Mouse (Mus musculus): ENCODE data around the gene Twist2. TPM values are rescaled to one million over a fixed set of nuclear protein-coding genes. Genes with fewer than 3 reads are reported as not detected.
A peak's percentile ranks its signal among the peaks of the same experiment; 100 is the strongest.

Twist2 gene
- polyA plus RNA-seq, 1 experiment from 2014 or later = not detected

DNA sequence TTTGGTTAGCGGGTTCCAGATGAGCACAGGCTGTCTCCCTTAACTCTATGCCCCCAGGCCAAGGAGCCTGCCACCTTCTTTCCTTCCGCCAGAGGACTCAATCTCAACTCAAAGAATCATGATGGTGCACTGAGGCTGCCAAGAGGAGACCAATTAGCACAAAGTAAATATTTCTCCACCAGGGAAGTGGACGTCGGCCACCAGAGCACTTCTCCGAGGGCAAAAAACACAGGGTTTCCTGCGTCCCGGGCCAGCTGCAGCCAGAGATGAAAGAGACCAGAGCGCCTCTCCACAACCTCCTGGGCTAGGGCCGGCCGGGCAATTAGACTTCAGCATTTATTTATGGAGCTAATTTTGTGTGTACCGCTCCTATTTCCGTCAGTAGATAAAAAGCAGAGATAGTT lies 31.0 kb upstream of the Twist2 start:
- H3K9ac ChIP-seq (ENCODE audit: low read depth, low read length) = no peak overlapping the region
- H3K4me3 ChIP-seq (ENCODE audit: low read depth, low read length) = no peak overlapping the region
- 14% methylated on average over 12 of the region's 12 CpGs for WGBS (ENCODE audit: insufficient replicate concordance)
- no peak overlapping the region for H3K4me2 ChIP-seq (ENCODE audit: low read depth, low read length)
- H3K27ac ChIP-seq (ENCODE audit: low read length) = no peak overlapping the region
- no peaks in the 10 kb centered on the region for H3K9me3 ChIP-seq (replicated peaks; ENCODE audit: control insufficient read depth, low read length)
- ATAC-seq (ENCODE audit: low read depth) = no peak
- 0 out of 2 replicates have a peak, but pooled peaks cover 3% of the 10 kb centered on the region for H3K27me3 ChIP-seq (ENCODE audit: control insufficient read depth, insufficient read depth, low read depth, low read length)
- no peaks in the 10 kb centered on the region for H3K36me3 ChIP-seq (ENCODE audit: control insufficient read depth, insufficient read depth)
- no peaks in the 10 kb centered on the region for H3K4me1 ChIP-seq (ENCODE audit: control insufficient read depth, low read depth, low read length)

DNA sequence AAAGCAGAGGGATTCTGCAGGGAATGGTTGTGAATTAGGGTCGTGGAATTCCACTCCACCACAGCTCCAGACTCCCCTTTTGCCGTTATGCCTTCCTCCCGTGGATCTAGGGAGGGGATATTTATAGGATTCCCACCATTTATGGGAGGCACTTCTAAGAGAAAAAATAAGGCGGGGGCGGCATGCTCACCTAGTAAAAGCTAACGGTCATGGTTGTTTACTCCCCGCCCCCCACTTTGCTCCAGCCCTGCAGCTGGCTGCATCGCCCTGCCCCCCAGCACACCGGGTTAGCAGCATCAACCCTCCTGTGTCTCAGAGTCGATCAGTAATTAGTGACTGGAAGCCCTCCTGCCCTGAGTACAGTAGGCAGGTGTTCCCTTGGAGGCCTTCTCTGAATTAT lies 30.6 kb upstream of the Twist2 start:
- H3K4me1 ChIP-seq (ENCODE audit: control insufficient read depth, low read depth, low read length) = no peaks in the 10 kb centered on the region
- ATAC-seq (ENCODE audit: low read depth) = no peak
- no peak overlapping the region for H3K9ac ChIP-seq (ENCODE audit: low read depth, low read length)
- no peak overlapping the region for H3K27ac ChIP-seq (ENCODE audit: low read length)
- no peak overlapping the region; the same call in 1 of the 2 replicates for H3K4me2 ChIP-seq (ENCODE audit: low read depth, low read length)
- H3K4me3 ChIP-seq (ENCODE audit: low read depth, low read length) = no peak overlapping the region
- H3K27me3 ChIP-seq (ENCODE audit: control insufficient read depth, insufficient read depth, low read depth, low read length) = 0 out of 2 replicates have a peak, but pooled peaks cover 3% of the 10 kb centered on the region
- WGBS (ENCODE audit: insufficient replicate concordance) = 6% methylated on average over 10 of the region's 10 CpGs
- no peaks in the 10 kb centered on the region for H3K9me3 ChIP-seq (replicated peaks; ENCODE audit: control insufficient read depth, low read length)
- no peaks in the 10 kb centered on the region for H3K36me3 ChIP-seq (ENCODE audit: control insufficient read depth, insufficient read depth)

DNA sequence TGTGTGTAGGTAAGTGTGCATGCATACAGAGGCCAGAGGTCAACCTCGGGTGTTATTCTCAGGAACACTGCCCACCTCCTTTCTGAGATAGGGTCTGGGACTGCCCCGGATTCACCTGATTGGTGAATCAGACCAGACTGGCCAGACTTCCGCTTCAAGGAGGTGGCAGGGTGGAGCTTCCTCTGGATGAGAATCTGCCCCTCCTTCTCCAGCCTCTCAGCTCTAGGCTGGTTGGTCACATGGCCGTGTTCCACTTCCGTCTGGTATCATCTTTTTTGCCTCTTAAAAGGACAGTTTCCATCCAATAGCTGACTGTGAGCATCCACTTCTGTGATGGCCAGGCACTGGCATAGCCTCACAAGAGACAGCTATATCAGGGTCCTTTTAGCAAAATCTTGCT lies 24.3 kb upstream of the Twist2 start:
- Histone ChIP-seq H3K4me1 (ENCODE audit: control insufficient read depth, low read depth, low read length) (no peaks in the 10 kb centered on the region), H3K9me3 (replicated peaks; ENCODE audit: control insufficient read depth, low read length) (no peaks in the 10 kb centered on the region), H3K36me3 (ENCODE audit: control insufficient read depth, insufficient read depth) (no peaks in the 10 kb centered on the region), H3K27ac (ENCODE audit: low read length) (no peak overlapping the region), H3K4me2 (ENCODE audit: low read depth, low read length) (no peak overlapping the region), H3K27me3 (ENCODE audit: control insufficient read depth, insufficient read depth, low read depth, low read length) (no peaks in the 10 kb centered on the region), H3K4me3 (ENCODE audit: low read depth, low read length) (no peak overlapping the region), H3K9ac (ENCODE audit: low read depth, low read length) (no peak overlapping the region)
- 47% methylated on average over 5 of the region's 5 CpGs for WGBS (ENCODE audit: insufficient replicate concordance)
- no peak for ATAC-seq (ENCODE audit: low read depth)

DNA sequence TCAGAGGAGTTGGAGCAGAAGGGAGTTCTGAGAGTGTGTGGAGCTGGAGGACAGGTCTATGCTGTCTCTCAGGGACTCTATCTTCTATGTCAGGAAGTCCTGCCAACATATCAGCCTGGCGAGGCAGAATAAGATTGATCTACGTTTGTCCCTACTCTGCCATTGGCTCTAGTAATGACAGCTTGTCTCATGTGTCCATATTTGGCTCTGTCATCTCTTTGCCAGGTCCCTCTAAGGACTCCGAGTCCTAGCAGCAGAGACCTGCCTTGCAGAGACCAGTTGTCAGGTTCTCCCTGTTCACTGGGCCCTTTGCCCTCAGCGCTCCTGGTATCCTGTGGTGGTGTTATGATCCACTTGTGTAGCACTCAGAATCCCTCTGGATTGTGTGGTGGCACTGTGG lies 21.4 kb upstream of the Twist2 start:
- no peaks in the 10 kb centered on the region for H3K27me3 ChIP-seq (ENCODE audit: control insufficient read depth, insufficient read depth, low read depth, low read length)
- 47% methylated on average over 4 of the region's 4 CpGs for WGBS (ENCODE audit: insufficient replicate concordance)
- H3K4me1 ChIP-seq (ENCODE audit: control insufficient read depth, low read depth, low read length) = no peaks in the 10 kb centered on the region
- no peak overlapping the region for H3K4me3 ChIP-seq (ENCODE audit: low read depth, low read length)
- H3K27ac ChIP-seq (ENCODE audit: low read length) = no peak overlapping the region
- no peaks in the 10 kb centered on the region for H3K36me3 ChIP-seq (ENCODE audit: control insufficient read depth, insufficient read depth)
- no peak overlapping the region for H3K4me2 ChIP-seq (ENCODE audit: low read depth, low read length)
- no peak for ATAC-seq (ENCODE audit: low read depth)
- no peak overlapping the region for H3K9ac ChIP-seq (ENCODE audit: low read depth, low read length)
- H3K9me3 ChIP-seq (replicated peaks; ENCODE audit: control insufficient read depth, low read length) = no peaks in the 10 kb centered on the region

DNA sequence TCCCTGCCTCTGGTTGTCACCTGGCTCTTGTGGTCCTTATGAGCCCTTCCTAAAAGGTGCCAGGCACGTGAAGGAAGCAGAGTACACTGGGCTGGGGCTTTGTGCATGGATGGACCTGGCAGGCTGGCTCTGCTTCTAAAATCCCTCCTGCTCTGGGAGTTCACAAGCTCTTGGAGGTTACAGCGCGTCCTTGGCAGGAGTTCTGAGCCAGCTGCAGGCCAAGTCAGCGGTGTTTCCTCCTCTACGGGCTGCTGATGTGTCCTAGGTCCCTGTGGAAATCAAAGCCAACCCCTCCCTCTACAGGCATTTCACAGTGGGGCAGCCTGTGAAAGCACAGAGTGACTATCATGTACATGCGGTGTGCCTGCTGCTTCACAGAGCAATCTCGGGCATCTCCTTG lies 20.1 kb upstream of the Twist2 start:
- no peak for ATAC-seq (ENCODE audit: low read depth)

DNA sequence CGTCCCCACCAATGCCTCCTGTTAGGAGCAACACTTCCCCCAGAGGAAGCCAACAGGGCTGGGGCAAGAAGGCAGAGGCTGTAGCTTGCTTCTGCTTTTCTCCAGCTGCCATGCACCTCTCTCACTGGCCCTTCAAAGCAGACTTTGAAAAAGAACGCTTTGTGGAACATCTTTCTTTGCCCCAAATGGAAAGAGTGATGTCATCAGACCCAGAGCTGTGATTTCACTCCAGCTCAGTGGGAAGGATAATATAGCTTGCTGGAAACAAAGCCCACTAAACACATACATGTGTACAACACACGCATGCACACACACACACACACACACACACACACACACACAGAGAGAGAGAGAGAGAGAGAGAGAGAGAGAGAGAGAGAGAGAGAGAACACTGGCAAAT lies 17.1 kb upstream of the Twist2 start:
- H3K9ac ChIP-seq (ENCODE audit: low read depth, low read length) = no peak overlapping the region
- WGBS (ENCODE audit: insufficient replicate concordance) = 46% methylated on average over 3 of the region's 3 CpGs
- H3K4me3 ChIP-seq (ENCODE audit: low read depth, low read length) = no peak overlapping the region
- no peak overlapping the region for H3K4me2 ChIP-seq (ENCODE audit: low read depth, low read length)
- no peak for ATAC-seq (ENCODE audit: low read depth)
- H3K9me3 ChIP-seq (replicated peaks; ENCODE audit: control insufficient read depth, low read length) = no peaks in the 10 kb centered on the region
- no peaks in the 10 kb centered on the region for H3K36me3 ChIP-seq (ENCODE audit: control insufficient read depth, insufficient read depth)
- H3K4me1 ChIP-seq (ENCODE audit: control insufficient read depth, low read depth, low read length) = no peaks in the 10 kb centered on the region
- H3K27ac ChIP-seq (ENCODE audit: low read length) = no peak overlapping the region
- H3K27me3 ChIP-seq (ENCODE audit: control insufficient read depth, insufficient read depth, low read depth, low read length) = no peaks in the 10 kb centered on the region

More for the DNA sequence above, 20.1 kb upstream of the Twist2 start:
- no peaks in the 10 kb centered on the region for H3K36me3 ChIP-seq (ENCODE audit: control insufficient read depth, insufficient read depth)
- 66% methylated on average over 7 of the region's 7 CpGs for WGBS (ENCODE audit: insufficient replicate concordance)
- no peaks in the 10 kb centered on the region for H3K9me3 ChIP-seq (replicated peaks; ENCODE audit: control insufficient read depth, low read length)
- no peak overlapping the region for H3K4me2 ChIP-seq (ENCODE audit: low read depth, low read length)
- H3K27me3 ChIP-seq (ENCODE audit: control insufficient read depth, insufficient read depth, low read depth, low read length) = no peaks in the 10 kb centered on the region
- no peak overlapping the region for H3K4me3 ChIP-seq (ENCODE audit: low read depth, low read length)
- no peak overlapping the region for H3K27ac ChIP-seq (ENCODE audit: low read length)
- H3K9ac ChIP-seq (ENCODE audit: low read depth, low read length) = no peak overlapping the region
- H3K4me1 ChIP-seq (ENCODE audit: control insufficient read depth, low read depth, low read length) = no peaks in the 10 kb centered on the region

DNA sequence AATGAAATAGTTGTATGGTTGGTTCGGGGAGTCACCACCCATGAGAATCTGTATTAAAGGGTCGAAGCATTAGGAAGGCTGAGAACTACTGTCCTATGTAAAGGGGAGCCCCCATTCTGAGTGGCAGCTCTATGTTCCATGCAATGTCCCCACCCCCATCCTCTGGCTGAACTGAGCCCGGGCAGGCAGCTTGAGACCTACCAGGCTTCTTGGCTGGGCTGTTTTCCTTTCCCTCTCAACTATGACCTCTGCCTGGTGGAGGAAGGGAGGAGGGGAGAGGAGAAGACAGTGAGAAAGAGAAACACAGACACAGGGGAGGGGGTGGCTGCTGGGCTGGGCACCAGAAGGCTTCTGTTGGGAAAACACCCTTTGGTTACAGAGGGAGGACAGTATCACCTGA lies 1.9 kb upstream of the Twist2 start:
- H3K9ac ChIP-seq (ENCODE audit: low read depth, low read length) = no peak overlapping the region

DNA sequence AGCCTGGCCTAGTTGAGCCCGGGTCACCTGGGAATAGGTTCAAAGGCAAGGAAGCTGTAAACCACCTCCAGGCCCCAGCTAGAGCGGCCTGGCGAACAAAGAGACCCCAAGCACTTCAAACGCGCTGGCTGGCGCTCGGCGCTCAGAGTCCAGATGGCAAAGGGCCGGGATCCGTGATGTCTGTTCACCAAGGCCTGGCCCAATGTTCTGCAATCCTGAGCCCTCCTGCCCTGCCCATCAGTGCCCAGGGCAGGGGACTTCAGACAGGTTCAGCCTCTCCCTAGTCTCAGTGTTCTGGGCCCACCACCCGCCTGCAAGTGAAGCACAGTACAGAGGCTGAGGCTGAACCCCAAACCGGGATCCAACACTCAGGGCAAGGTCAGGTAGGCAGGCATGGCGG lies 913 bp upstream of the Twist2 start:
- Histone ChIP-seq H3K4me1 (ENCODE audit: control insufficient read depth, low read depth, low read length) (no peaks in the 10 kb centered on the region), H3K36me3 (ENCODE audit: control insufficient read depth, insufficient read depth) (no peaks in the 10 kb centered on the region), H3K9me3 (replicated peaks; ENCODE audit: control insufficient read depth, low read length) (no peaks in the 10 kb centered on the region), H3K27ac (ENCODE audit: low read length) (no peak overlapping the region), H3K9ac (ENCODE audit: low read depth, low read length) (no peak overlapping the region), H3K27me3 (ENCODE audit: control insufficient read depth, insufficient read depth, low read depth, low read length) (peaks cover 44% of the 10 kb centered on the region), H3K4me3 (ENCODE audit: low read depth, low read length) (no peak overlapping the region), H3K4me2 (ENCODE audit: low read depth, low read length) (no peak overlapping the region)
- no peak for ATAC-seq (ENCODE audit: low read depth)
- WGBS (ENCODE audit: insufficient replicate concordance) = 27% methylated on average over 13 of the region's 13 CpGs

More for the DNA sequence above, 1.9 kb upstream of the Twist2 start:
- Histone ChIP-seq H3K27ac (ENCODE audit: low read length) (no peak overlapping the region), H3K9me3 (replicated peaks; ENCODE audit: control insufficient read depth, low read length) (no peaks in the 10 kb centered on the region), H3K4me2 (ENCODE audit: low read depth, low read length) (no peak overlapping the region), H3K4me1 (ENCODE audit: control insufficient read depth, low read depth, low read length) (no peaks in the 10 kb centered on the region), H3K36me3 (ENCODE audit: control insufficient read depth, insufficient read depth) (no peaks in the 10 kb centered on the region), H3K27me3 (ENCODE audit: control insufficient read depth, insufficient read depth, low read depth, low read length) (peaks cover 41% of the 10 kb centered on the region), H3K4me3 (ENCODE audit: low read depth, low read length) (no peak overlapping the region)
- no peak for ATAC-seq (ENCODE audit: low read depth)
- 35% methylated on average over 3 of the region's 3 CpGs for WGBS (ENCODE audit: insufficient replicate concordance)

DNA sequence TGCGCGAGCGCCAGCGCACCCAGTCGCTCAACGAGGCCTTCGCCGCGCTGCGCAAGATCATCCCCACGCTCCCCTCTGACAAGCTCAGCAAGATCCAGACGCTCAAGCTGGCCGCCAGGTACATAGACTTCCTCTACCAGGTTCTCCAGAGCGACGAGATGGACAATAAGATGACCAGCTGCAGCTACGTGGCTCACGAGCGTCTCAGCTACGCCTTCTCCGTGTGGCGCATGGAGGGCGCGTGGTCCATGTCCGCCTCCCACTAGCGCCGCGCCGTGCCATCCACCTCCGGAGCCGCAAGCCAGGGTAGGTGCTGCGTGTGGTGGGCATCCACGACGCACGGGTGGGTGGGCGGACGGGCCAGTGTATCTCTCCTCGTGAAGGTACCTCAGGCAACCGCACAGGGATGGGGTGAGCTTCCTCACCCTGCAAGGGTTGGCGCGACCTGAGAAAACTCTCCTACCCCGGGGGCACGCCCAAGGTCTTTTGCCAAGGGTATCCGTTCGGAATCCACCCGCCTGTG lies 644 bp downstream of the Twist2 start:
- Histone ChIP-seq H3K27me3 (ENCODE audit: control insufficient read depth, insufficient read depth, low read depth, low read length) (peaks cover 44% of the 10 kb centered on the region), H3K4me2 (ENCODE audit: low read depth, low read length) (peak overlapping the region; percentile 56), H3K4me3 (ENCODE audit: low read depth, low read length) (peak overlapping the region; percentile 42), H3K9me3 (replicated peaks; ENCODE audit: control insufficient read depth, low read length) (no peaks in the 10 kb centered on the region), H3K4me1 (ENCODE audit: control insufficient read depth, low read depth, low read length) (no peaks in the 10 kb centered on the region), H3K36me3 (ENCODE audit: control insufficient read depth, insufficient read depth) (no peaks in the 10 kb centered on the region), H3K9ac (ENCODE audit: low read depth, low read length) (no peak overlapping the region), H3K27ac (ENCODE audit: low read length) (no peak overlapping the region)
- 5% methylated on average over 45 of the region's 45 CpGs for WGBS (ENCODE audit: insufficient replicate concordance)
- no peak for ATAC-seq (ENCODE audit: low read depth)

All from liver, embryonic 16.5 days (tissue).